Mouse (Mus musculus): Measurements from ENCODE around the gene Anp32a.

DNA sequence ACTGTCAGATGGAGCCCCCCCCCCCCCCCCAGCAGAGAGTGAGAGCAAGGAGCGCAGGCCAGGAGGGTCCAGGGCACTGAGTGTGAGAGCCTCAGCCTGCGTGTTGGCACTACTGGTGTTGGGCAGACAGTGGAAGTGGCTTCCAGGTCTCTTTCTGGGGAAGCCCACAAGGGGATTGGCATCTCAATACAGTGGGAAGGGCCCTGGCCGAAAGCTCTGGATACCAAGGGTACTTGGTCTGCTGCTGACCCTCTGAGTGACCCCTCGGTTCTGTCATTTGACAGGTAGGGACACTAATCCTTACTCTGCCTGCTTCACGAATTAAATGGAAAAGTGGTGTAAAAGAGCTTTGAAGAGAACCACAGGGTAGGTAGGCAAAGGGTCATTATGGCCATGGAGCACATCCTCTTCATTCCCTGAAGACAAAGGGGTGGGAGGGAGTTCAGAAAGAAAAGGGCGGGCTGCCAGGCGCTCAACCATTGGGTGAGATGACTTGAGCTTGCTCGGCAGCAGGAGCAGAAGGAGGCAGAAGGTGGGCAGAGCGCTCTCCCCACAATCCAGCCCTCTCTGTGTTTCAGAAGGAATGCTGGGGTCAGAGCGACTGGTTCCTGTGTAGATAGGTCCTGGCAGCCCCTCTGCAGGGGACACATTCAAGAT, 79.3 kb downstream of the Anp32a start:
- TF ChIP-seq CTCF (IDR thresholded peaks at IDR 0.05; ENCODE audit: insufficient read depth, low read depth, low read length) = no peak
- no peak for TF ChIP-seq POLR2A (IDR thresholded peaks at IDR 0.05; ENCODE audit: insufficient read depth, low read depth, low read length)

Measured in olfactory bulb, adult 2 months (tissue).